Mouse (Mus musculus): ENCODE data around the gene 1110051M20Rik.

DNA sequence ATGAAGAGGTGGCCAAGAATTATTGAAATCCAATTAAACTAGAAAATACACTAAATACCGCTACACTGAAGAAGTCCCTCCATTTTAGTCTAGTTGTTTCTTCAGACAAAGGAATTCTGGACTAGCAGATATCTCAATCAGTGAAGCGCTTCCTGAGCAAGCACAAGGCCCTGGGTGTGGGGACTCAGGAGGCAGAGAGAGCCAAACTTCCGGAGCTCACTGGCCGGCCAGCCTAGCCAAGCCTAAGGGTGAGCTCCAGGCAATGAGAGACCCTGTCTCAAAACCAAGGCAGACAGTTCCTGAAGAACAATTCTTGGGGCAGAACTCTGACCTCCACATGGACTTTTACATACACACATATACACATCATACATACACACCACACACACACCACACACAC, 95.6 kb downstream of the 1110051M20Rik start:
- TF ChIP-seq CTCF (IDR thresholded peaks at IDR 0.05; ENCODE audit: insufficient read depth, low read length), result no peak
- TF ChIP-seq POLR2A (IDR thresholded peaks at IDR 0.05; ENCODE audit: borderline replicate concordance, extremely low read depth, low read depth, low read length), result no peak
